Mouse (Mus musculus) limb, embryonic 14.5 days (tissue): ENCODE measurements at regions not wholly inside any gene's neighbourhood (a gene's known extent, or its start where the extent isn't known, plus 50 kb on each side); places are given as distances from the start of the nearest gene placed in this dataset.

Source experiments
- ATAC-seq: fragments of 200-750 bp; cut with Nextera tagmentation; 2 replicates; pipeline ENCODE4 v1.8.0; 2017; ENCODE audit warnings: low read depth, moderate number of reproducible peaks, moderate TSS enrichment; ENCODE audit not compliant: low FRiP score
- DNase-seq: peaks from one replicate; pipeline ENCODE4 v3.0.0-alpha.2; 2015; ENCODE audit warnings: low spot score
- H3K27ac ChIP-seq: fragments of 300-500 bp; sonication (generic); replicated peaks from 2 replicates; pipeline ENCODE4 v1.5.1; 2014; ENCODE audit warnings: low read depth, mild to moderate bottlenecking, low read length, moderate library complexity, mixed read lengths
- H3K27me3 ChIP-seq: fragments of 300-500 bp; sonication (generic); 2 replicates; pipeline ENCODE4 v1.6.1; 2014; ENCODE audit warnings: low read length, mixed read lengths; ENCODE audit not compliant: control insufficient read depth, insufficient read depth
- H3K36me3 ChIP-seq: fragments of 300-500 bp; sonication (generic); 2 replicates; pipeline ENCODE4 v1.6.1; 2014; ENCODE audit warnings: mild to moderate bottlenecking, low read length, moderate library complexity, mixed read lengths; ENCODE audit not compliant: control insufficient read depth, insufficient read depth
- H3K4me1 ChIP-seq: fragments of 300-500 bp; sonication (generic); 2 replicates; pipeline ENCODE4 v1.6.1; 2014; ENCODE audit warnings: antibody characterized with exemption, low read length, mixed read lengths; ENCODE audit not compliant: control insufficient read depth, insufficient read depth
- H3K4me2 ChIP-seq: fragments of 300-500 bp; sonication (generic); replicated peaks from 2 replicates; pipeline ENCODE4 v1.6.1; 2014; ENCODE audit warnings: low read depth, mild to moderate bottlenecking, low read length, moderate library complexity; ENCODE audit not compliant: severe bottlenecking
- H3K4me3 ChIP-seq: fragments of 300-500 bp; sonication (generic); replicated peaks from 2 replicates; pipeline ENCODE4 v1.5.1; 2014; ENCODE audit warnings: low read length
- H3K9ac ChIP-seq: fragments of 300-500 bp; sonication (generic); 2 replicates; pipeline ENCODE4 v1.6.1; 2014; ENCODE audit warnings: mild to moderate bottlenecking, low read depth, low read length, moderate library complexity; ENCODE audit not compliant: severe bottlenecking
- H3K9me3 ChIP-seq: fragments of 300-500 bp; sonication (generic); 2 replicates; pipeline ENCODE4 v1.6.1; 2016; ENCODE audit warnings: low read length; ENCODE audit not compliant: control insufficient read depth
- POLR2A ChIP-seq: fragments of 200-500 bp; IDR thresholded peaks from 2 replicates; pipeline ENCODE4 v1.8.0; 2012; ENCODE audit warnings: inconsistent platforms, mild to moderate bottlenecking, moderate library complexity, borderline replicate concordance; ENCODE audit not compliant: insufficient read depth, insufficient read length; ENCODE audit errors: extremely low read depth
- WGBS: fragments of 180-500 bp; shearing (Covaris S2); extraction: QIAGEN DNeasy Blood & Tissue Kit; methylation state at CpG from one replicate; pipeline ENCODE4 v1.1.7; 2014; 5-methylcytosine and 5-hydroxymethylcytosine counted together

DNA sequence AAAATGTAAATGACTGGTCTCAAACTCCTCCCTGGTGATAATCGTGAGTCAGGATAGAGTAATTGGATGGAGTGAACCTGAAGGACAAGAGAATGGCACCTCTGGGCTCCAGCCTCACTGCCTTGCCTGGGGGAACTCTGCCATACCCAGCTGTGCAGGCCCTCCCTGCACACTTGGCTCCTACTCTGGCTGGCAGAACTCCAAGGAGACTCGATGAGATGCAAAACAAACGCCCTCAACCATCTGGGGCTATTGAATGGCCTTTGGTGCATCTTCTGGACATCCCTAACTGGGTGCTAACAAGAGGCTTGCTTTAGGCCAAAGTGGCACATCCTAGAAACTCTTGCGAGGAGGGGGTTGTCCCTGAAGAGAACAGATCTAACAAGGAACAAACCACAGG lies 81.6 kb upstream of the Bcor start:
- no peak for ATAC-seq
- Histone ChIP-seq H3K9me3 (no peaks in the 10 kb centered on the region), H3K4me1 (no peaks in the 10 kb centered on the region), H3K4me3 (no peak overlapping the region), H3K36me3 (no peaks in the 10 kb centered on the region), H3K27me3 (no peaks in the 10 kb centered on the region), H3K27ac (no peak overlapping the region), H3K4me2 (no peak overlapping the region), H3K9ac (no peak overlapping the region)
- WGBS, result 61% methylated on average over 4 of the region's 4 CpGs
- DNase-seq, result no peak
- TF ChIP-seq POLR2A, result no peak

DNA sequence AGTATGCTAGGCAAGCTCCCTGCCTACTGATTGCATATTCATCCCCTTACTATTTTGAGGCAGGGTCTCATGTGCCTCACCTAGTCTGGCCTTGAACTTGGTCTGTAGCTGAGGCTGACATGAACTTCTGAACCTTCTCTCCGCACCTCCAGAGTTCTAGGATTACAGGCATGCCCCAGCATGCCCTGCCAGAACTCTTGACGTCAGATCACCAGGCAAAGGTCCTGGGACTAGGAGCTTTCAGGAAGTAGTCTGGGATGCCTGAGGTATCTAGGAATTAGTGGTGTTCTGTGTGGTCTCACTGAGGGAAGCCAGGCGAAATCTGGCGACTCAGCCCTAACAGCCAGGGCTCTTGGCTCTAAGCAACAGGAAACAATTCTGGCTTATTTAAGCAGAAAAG lies 88.9 kb upstream of the Bcor start:
- Histone ChIP-seq H3K27me3 (no peaks in the 10 kb centered on the region), H3K4me1 (no peaks in the 10 kb centered on the region), H3K9me3 (no peaks in the 10 kb centered on the region), H3K36me3 (no peaks in the 10 kb centered on the region), H3K9ac (no peak overlapping the region), H3K4me2 (no peak overlapping the region), H3K27ac (no peak overlapping the region), H3K4me3 (no peak overlapping the region)
- TF ChIP-seq POLR2A, result no peak
- 37% methylated on average over 4 of the region's 4 CpGs for WGBS
- ATAC-seq, result no peak
- no peak for DNase-seq

GRCm38 (mm10) chrX:12249911-12250310 lies 89.8 kb upstream of the Bcor start:
- ATAC-seq, result no peak
- WGBS, result 81% methylated on average over 4 of the region's 4 CpGs

DNA sequence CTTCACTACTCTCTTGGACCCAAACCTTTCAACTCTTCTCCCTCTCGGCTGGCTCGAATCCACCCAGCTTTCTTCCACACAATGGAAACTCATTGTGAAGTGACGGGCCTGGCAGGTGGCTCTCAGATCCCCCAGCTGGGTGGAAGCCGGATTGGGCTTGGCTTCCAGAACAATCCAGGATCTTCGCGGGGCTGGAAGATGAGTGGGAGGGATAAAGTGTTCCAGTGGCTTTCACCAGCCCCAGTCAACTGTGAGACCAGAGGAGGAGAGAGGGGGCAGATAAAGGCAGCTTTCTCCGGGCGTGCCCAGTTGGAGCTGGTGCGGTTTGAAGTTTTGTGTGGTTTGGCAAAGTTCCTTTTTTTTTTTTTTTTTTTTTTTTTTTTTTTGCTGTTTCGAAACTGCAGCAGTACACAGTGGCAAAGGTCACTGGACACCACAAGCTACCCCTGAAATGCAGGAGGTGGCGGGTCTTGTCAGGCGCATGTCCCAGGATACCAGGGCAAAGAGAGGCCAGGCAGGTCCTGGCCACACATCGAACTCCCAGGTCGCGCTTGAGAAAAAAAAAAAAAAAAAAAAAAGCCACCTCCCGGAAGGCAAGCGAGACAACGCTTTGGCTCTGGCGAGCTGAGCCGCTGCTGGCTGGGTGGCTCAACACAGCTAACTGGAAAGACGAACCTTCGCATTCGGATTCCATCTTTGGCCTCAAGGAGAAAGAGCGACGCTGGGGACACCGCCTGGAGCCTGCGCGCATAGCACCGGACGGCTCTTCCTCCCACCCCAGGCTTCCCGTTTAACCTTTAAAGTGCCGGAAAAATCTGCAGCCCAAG lies 91.9 kb upstream of the Bcor start:
- ATAC-seq (peak; percentile 70), DNase-seq (peak; percentile 79)
- H3K27me3 ChIP-seq, result no peaks in the 10 kb centered on the region
- H3K36me3 ChIP-seq, result no peaks in the 10 kb centered on the region
- 21% methylated on average over 32 of the region's 32 CpGs for WGBS
- H3K4me3 ChIP-seq, result peak overlapping the region; percentile 30
- H3K9me3 ChIP-seq, result no peaks in the 10 kb centered on the region
- peak overlapping the region; percentile 58 for H3K4me2 ChIP-seq
- no peak overlapping the region for H3K27ac ChIP-seq
- H3K4me1 ChIP-seq, result no peaks in the 10 kb centered on the region
- no peak for TF ChIP-seq POLR2A
- H3K9ac ChIP-seq, result 0 out of 2 replicates have a peak overlapping the region, but pooled peaks have one; percentile 40

More at GRCm38 (mm10) chrX:12249911-12250310, 89.8 kb upstream of the Bcor start:
- Histone ChIP-seq H3K4me2 (no peak overlapping the region), H3K27ac (no peak overlapping the region), H3K9ac (no peak overlapping the region), H3K4me3 (no peak overlapping the region), H3K9me3 (no peaks in the 10 kb centered on the region), H3K36me3 (no peaks in the 10 kb centered on the region), H3K27me3 (no peaks in the 10 kb centered on the region), H3K4me1 (no peaks in the 10 kb centered on the region)
- TF ChIP-seq POLR2A, result no peak
- no peak for DNase-seq

DNA sequence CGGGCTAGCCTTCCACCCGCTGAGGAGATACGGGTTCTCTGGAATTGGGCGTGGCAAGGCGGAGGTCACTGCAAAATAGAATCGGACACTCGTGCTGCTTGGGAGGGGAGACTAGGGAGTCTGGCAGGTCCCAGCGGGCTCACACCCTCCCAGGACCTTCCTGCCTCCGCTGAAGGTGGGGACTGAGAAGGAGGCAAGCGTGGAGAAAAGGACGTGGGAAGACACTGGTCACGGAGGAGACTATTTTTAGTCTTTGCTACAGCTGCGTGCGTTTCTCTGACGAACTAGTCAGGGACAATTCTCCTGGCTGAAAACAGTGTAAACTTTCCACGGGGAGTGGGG lies 92.5 kb upstream of the Bcor start:
- Histone ChIP-seq H3K36me3 (no peaks in the 10 kb centered on the region), H3K27ac (no peak overlapping the region), H3K4me3 (peak overlapping the region; percentile 30), H3K4me1 (no peaks in the 10 kb centered on the region), H3K4me2 (peak overlapping the region; percentile 58), H3K9ac (0 out of 2 replicates have a peak overlapping the region, but pooled peaks have one; percentile 40), H3K9me3 (no peaks in the 10 kb centered on the region), H3K27me3 (no peaks in the 10 kb centered on the region)
- no peak for TF ChIP-seq POLR2A
- WGBS, result 14% methylated on average over 16 of the region's 16 CpGs
- DNase-seq (no peak), ATAC-seq (no peak)
